Mouse (Mus musculus): ENCODE data around the gene Sf3b3. TPM values are rescaled to one million over a fixed set of nuclear protein-coding genes. Genes with fewer than 3 reads are reported as not detected.

Gene Sf3b3
- polyA plus RNA-seq, 1 experiment, result 91.8 TPM

DNA sequence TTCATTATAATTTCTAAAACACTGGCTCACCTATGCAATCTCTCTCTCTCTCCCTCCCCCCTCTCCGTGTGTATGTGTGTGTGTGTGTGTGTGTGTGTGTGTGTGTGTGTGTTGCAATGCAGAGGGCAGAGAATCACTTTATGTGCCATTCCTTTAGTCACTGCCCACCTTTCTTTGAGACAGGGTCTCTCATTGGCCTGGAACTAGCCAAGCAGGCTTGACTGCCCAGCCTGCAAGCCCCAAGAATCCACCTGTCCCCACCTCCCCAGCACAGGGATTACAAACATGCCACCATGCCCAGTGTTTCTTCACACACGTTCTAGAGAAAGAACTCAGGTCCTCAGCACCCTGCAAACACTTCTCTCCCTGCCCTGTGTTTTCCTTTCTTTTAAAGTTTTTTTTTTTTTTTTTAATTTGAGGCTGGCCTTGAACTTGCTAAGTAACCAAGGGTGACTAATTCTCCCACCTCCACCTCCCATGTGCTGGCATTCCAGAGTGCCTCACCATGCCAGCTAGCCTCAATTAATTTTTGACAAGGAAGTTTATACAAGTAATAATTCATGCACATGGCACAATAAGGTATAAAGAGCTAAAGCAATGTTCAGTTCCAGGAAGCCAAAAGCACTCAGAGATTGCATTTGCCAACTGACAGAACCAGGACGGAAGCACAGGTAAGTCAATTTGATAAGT is 41.6 kb downstream of the Sf3b3 start:
- TF ChIP-seq MYOG (IDR thresholded peaks at IDR 0.05; ENCODE audit: control insufficient read depth, extremely low read depth, insufficient read length) (no peak), MYOD1 (IDR thresholded peaks at IDR 0.05; ENCODE audit: control insufficient read depth, insufficient read length, low read depth) (no peak), CTCF (IDR thresholded peaks at IDR 0.05; ENCODE audit: control insufficient read depth, insufficient read depth, insufficient read length) (no peak), MAX (IDR thresholded peaks at IDR 0.05) (no peak), CEBPB (IDR thresholded peaks at IDR 0.05; ENCODE audit: low read depth) (no peak)
- Histone ChIP-seq H3K79me2 (ENCODE audit: control insufficient read depth, insufficient read depth) (no peaks in the 10 kb centered on the region), H3K36me3 (ENCODE audit: control insufficient read depth, insufficient read depth) (peaks cover 22% of the 10 kb centered on the region), H3K79me3 (ENCODE audit: low read depth) (no peaks in the 10 kb centered on the region), H3ac (ENCODE audit: control insufficient read depth, insufficient read length, low read depth) (no peak overlapping the region), H3K27me3 (ENCODE audit: control insufficient read depth, insufficient read depth, insufficient read length) (no peaks in the 10 kb centered on the region), H3K4me3 (ENCODE audit: insufficient read depth, poor library complexity, severe bottlenecking) (no peak overlapping the region)

DNA sequence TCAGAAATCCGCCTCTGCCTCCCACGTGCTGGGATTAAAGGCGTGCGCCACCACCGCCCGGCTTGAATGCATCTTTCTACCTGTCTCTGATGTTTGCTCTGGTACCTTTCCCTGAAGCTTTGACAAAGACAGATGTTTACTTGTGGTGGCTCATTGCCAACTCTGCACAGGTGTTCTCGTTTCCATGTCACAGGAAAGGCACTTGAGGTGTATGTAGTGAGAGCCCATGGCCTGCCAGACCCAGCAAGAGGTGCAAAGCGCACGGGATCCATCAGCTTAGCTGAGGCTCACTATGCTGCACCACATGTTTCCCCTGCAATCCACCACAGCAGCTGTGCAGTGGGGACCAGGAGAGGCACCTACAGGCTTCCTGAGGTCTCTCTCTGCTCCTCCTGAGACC is 42.7 kb downstream of the Sf3b3 start:
- H3K4me3 ChIP-seq (ENCODE audit: insufficient read depth, poor library complexity, severe bottlenecking), result no peak overlapping the region
- H3K36me3 ChIP-seq (ENCODE audit: control insufficient read depth, insufficient read depth), result peaks cover 11% of the 10 kb centered on the region
- H3K27me3 ChIP-seq (ENCODE audit: control insufficient read depth, insufficient read depth, insufficient read length), result no peaks in the 10 kb centered on the region
- TF ChIP-seq MAX (IDR thresholded peaks at IDR 0.05) (no peak), FOSL1 (IDR thresholded peaks at IDR 0.05; ENCODE audit: insufficient read depth, low read length, poor library complexity, severe bottlenecking) (no peak), CTCF (IDR thresholded peaks at IDR 0.05; ENCODE audit: control insufficient read depth, insufficient read depth, insufficient read length) (no peak), MYOD1 (IDR thresholded peaks at IDR 0.05; ENCODE audit: control insufficient read depth, insufficient read length, low read depth) (no peak), USF1 (IDR thresholded peaks at IDR 0.05; ENCODE audit: low read depth) (no peak), MYOG (IDR thresholded peaks at IDR 0.05; ENCODE audit: control insufficient read depth, extremely low read depth, insufficient read length) (no peak), CEBPB (IDR thresholded peaks at IDR 0.05; ENCODE audit: low read depth) (no peak)
- H3K79me3 ChIP-seq (ENCODE audit: low read depth), result no peaks in the 10 kb centered on the region
- no peaks in the 10 kb centered on the region for H3K79me2 ChIP-seq (ENCODE audit: control insufficient read depth, insufficient read depth)
- no peak overlapping the region for H3ac ChIP-seq (ENCODE audit: control insufficient read depth, insufficient read length, low read depth)

DNA sequence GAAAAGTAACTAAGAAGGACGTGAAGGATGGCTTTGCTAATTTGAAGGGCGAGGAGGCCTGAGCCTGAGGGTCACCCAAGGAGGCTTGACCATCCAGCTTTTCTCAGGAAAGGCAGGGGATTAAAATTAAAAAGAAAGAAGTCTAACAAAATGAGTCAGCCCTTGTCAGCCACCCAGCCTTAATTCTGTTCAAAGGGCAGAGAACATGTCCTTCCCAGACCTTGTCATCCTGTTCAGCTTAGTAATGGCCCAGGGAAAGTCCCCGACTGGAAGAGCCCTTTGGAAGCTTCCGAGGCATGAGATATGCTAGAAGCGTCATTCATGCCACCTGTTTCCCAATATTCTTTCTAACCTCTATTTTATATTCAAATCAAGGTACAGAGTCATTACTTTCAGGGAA is 43.6 kb downstream of the Sf3b3 start:
- Histone ChIP-seq H3K4me3 (ENCODE audit: insufficient read depth, poor library complexity, severe bottlenecking) (no peak overlapping the region), H3K79me3 (ENCODE audit: low read depth) (no peaks in the 10 kb centered on the region), H3K36me3 (ENCODE audit: control insufficient read depth, insufficient read depth) (peaks cover 7% of the 10 kb centered on the region), H3K27me3 (ENCODE audit: control insufficient read depth, insufficient read depth, insufficient read length) (no peaks in the 10 kb centered on the region), H3K79me2 (ENCODE audit: control insufficient read depth, insufficient read depth) (no peaks in the 10 kb centered on the region), H3ac (ENCODE audit: control insufficient read depth, insufficient read length, low read depth) (no peak overlapping the region)
- no peak for TF ChIP-seq USF1 (IDR thresholded peaks at IDR 0.05; ENCODE audit: low read depth)
- TF ChIP-seq FOSL1 (IDR thresholded peaks at IDR 0.05; ENCODE audit: insufficient read depth, low read length, poor library complexity, severe bottlenecking), result no peak
- no peak for TF ChIP-seq MYOD1 (IDR thresholded peaks at IDR 0.05; ENCODE audit: control insufficient read depth, insufficient read length, low read depth)
- no peak for TF ChIP-seq MYOG (IDR thresholded peaks at IDR 0.05; ENCODE audit: control insufficient read depth, extremely low read depth, insufficient read length)
- no peak for TF ChIP-seq CTCF (IDR thresholded peaks at IDR 0.05; ENCODE audit: control insufficient read depth, insufficient read depth, insufficient read length)
- TF ChIP-seq CEBPB (IDR thresholded peaks at IDR 0.05; ENCODE audit: low read depth), result no peak
- no peak for TF ChIP-seq MAX (IDR thresholded peaks at IDR 0.05)

DNA sequence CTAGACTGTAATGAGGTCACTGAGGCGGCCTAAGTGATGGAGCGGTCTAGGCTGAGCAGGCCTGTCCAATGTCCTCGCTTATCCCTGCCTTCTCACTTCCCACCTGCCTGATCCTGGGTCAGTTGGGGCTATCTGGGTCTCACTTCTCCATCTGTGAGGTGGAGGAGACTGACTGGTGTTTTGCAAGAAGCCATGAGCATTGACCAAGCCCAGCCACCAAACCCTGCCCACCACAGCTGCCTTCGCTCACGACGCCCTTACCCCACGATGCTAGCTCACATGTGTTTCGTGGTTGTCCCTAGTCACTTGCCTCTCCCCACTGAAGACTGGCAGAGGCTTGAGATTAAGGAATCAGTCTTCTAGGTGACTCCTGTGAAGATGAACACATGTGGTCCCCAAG is 49.5 kb downstream of the Sf3b3 start:
- TF ChIP-seq MYOD1 (IDR thresholded peaks at IDR 0.05; ENCODE audit: control insufficient read depth, insufficient read length, low read depth) (no peak), CTCF (IDR thresholded peaks at IDR 0.05; ENCODE audit: control insufficient read depth, insufficient read depth, insufficient read length) (no peak), CEBPB (IDR thresholded peaks at IDR 0.05; ENCODE audit: low read depth) (no peak), FOSL1 (IDR thresholded peaks at IDR 0.05; ENCODE audit: insufficient read depth, low read length, poor library complexity, severe bottlenecking) (no peak)
- H3ac ChIP-seq (ENCODE audit: control insufficient read depth, insufficient read length, low read depth), result no peak overlapping the region
- H3K79me2 ChIP-seq (ENCODE audit: control insufficient read depth, insufficient read depth), result peaks cover 7% of the 10 kb centered on the region
- H3K27me3 ChIP-seq (ENCODE audit: control insufficient read depth, insufficient read depth, insufficient read length), result no peaks in the 10 kb centered on the region
- H3K36me3 ChIP-seq (ENCODE audit: control insufficient read depth, insufficient read depth), result no peaks in the 10 kb centered on the region
- no peak overlapping the region for H3K4me3 ChIP-seq (ENCODE audit: insufficient read depth, poor library complexity, severe bottlenecking)
- H3K79me3 ChIP-seq (ENCODE audit: low read depth), result peaks cover 2% of the 10 kb centered on the region

DNA sequence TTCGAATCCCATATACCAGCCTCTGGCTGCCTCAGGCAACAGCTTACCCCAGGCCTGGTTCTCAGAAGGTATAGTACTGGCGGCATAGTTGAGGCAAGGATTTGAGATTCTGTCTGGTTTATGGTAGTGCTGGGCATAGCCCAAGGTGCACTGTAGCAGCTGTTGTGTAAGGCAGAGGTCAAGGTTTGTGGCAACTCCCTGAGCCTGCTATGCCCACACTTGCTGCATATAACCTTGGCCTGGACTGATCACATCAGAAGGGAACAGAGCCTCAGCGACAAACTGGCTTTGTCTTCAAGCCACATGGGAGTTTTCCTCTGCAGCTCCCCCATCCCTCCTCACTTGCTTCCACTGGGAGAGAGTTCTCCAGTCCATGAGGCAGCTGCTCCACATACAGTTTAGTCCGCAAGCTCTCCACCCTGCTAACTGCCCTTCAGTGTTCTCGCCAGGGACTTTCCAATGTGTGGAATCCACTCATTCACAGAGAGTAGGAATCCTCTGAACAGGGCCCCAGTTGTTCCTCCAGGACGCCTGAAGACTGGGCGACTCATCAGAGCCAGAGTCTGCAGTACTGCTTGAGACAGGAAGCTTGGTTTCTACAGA is 52.1 kb downstream of the Sf3b3 start:
- no peaks in the 10 kb centered on the region for H3K27me3 ChIP-seq (ENCODE audit: control insufficient read depth, insufficient read depth, insufficient read length)
- no peaks in the 10 kb centered on the region for H3K36me3 ChIP-seq (ENCODE audit: control insufficient read depth, insufficient read depth)
- no peak overlapping the region for H3K4me3 ChIP-seq (ENCODE audit: insufficient read depth, poor library complexity, severe bottlenecking)
- H3ac ChIP-seq (ENCODE audit: control insufficient read depth, insufficient read length, low read depth), result peak overlapping the region; percentile 21
- TF ChIP-seq CTCF (IDR thresholded peaks at IDR 0.05; ENCODE audit: control insufficient read depth, insufficient read depth, insufficient read length) (no peak), MYOD1 (IDR thresholded peaks at IDR 0.05; ENCODE audit: control insufficient read depth, insufficient read length, low read depth) (peak; percentile 26)
- H3K79me3 ChIP-seq (ENCODE audit: low read depth), result peaks cover 2% of the 10 kb centered on the region
- peaks cover 20% of the 10 kb centered on the region for H3K79me2 ChIP-seq (ENCODE audit: control insufficient read depth, insufficient read depth)

DNA sequence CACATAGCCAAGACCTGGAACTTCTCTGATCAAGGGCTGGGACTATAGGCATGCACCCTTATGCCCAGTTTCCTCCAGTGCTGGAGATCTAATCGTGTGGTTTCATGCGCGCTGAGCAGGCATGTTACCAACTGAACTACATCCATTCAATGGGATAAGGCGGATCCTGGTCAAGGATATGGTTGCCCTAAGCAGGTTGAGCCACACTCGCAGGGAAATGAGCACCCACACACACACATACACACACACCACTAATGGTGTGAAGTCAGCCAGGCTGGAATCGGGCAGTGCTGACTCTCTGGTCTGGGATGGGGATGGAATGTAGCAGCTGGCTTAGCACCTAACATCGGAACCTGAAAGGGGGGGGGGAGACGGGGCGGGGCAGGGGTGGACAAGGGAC is 52.7 kb downstream of the Sf3b3 start:
- no peak for TF ChIP-seq FOSL1 (IDR thresholded peaks at IDR 0.05; ENCODE audit: insufficient read depth, low read length, poor library complexity, severe bottlenecking)
- peak; percentile 84 for TF ChIP-seq MYOD1 (IDR thresholded peaks at IDR 0.05; ENCODE audit: control insufficient read depth, insufficient read length, low read depth)
- peak; percentile 64 for TF ChIP-seq MAX (IDR thresholded peaks at IDR 0.05)

More for the DNA sequence above, 52.7 kb downstream of the Sf3b3 start:
- Histone ChIP-seq H3K79me2 (ENCODE audit: control insufficient read depth, insufficient read depth) (peaks cover 22% of the 10 kb centered on the region), H3K79me3 (ENCODE audit: low read depth) (peaks cover 2% of the 10 kb centered on the region), H3K27me3 (ENCODE audit: control insufficient read depth, insufficient read depth, insufficient read length) (no peaks in the 10 kb centered on the region), H3K4me3 (ENCODE audit: insufficient read depth, poor library complexity, severe bottlenecking) (no peak overlapping the region), H3K36me3 (ENCODE audit: control insufficient read depth, insufficient read depth) (no peaks in the 10 kb centered on the region), H3ac (ENCODE audit: control insufficient read depth, insufficient read length, low read depth) (peak overlapping the region; percentile 2)
